Mouse (Mus musculus) forebrain, embryonic 10.5 days (tissue): ENCODE measurements around the gene Sf3b2. TPM values are rescaled to one million over a fixed set of nuclear protein-coding genes. Genes with fewer than 3 reads are reported as not detected.

Experiments used
- DNase-seq: peaks from one replicate; pipeline ENCODE4 v3.0.0-alpha.2; 2017; ENCODE audit warnings: low spot score; ENCODE audit errors: extremely low spot score
- H3K27ac ChIP-seq: fragments of 300-500 bp; sonication (generic); 2 replicates; pipeline ENCODE4 v1.5.1; 2016; ENCODE audit warnings: mild to moderate bottlenecking
- H3K27me3 ChIP-seq: fragments of 300-500 bp; sonication (generic); 2 replicates; pipeline ENCODE4 v1.6.1; 2016; ENCODE audit warnings: mild to moderate bottlenecking; ENCODE audit not compliant: poor library complexity, severe bottlenecking
- H3K36me3 ChIP-seq: fragments of 300-500 bp; sonication (generic); replicated peaks from 2 replicates; pipeline ENCODE4 v1.6.1; 2016; ENCODE audit warnings: mild to moderate bottlenecking, moderate library complexity
- H3K4me1 ChIP-seq: fragments of 300-500 bp; sonication (generic); 2 replicates; pipeline ENCODE4 v1.6.1; 2016
- H3K4me3 ChIP-seq: fragments of 300-500 bp; sonication (generic); 2 replicates; pipeline ENCODE4 v1.5.1; 2016; ENCODE audit warnings: mild to moderate bottlenecking, moderate library complexity
- H3K9me3 ChIP-seq: fragments of 300-500 bp; sonication (generic); 2 replicates; pipeline ENCODE4 v1.6.1; 2016; ENCODE audit warnings: mild to moderate bottlenecking, moderate library complexity
- whole genome bisulfite sequencing: fragments of 180-500 bp; shearing (Covaris S2); methylation state at CpG from one replicate; pipeline ENCODE4 v1.1.7; 2016; 5-methylcytosine and 5-hydroxymethylcytosine counted together
- polyA plus RNA-seq: library from polyadenylated mRNA; unstranded; fragments of >200 nt; fragmentation: Nextera tagmentation; extraction: Ambion mirVana; gene quantifications from 2 replicates; pipeline ENCODE4 v1.2.1, GENCODE M21; 2016

Gene Sf3b2
- polyA plus RNA-seq, result 458 and 482 TPM in 2 replicates

DNA sequence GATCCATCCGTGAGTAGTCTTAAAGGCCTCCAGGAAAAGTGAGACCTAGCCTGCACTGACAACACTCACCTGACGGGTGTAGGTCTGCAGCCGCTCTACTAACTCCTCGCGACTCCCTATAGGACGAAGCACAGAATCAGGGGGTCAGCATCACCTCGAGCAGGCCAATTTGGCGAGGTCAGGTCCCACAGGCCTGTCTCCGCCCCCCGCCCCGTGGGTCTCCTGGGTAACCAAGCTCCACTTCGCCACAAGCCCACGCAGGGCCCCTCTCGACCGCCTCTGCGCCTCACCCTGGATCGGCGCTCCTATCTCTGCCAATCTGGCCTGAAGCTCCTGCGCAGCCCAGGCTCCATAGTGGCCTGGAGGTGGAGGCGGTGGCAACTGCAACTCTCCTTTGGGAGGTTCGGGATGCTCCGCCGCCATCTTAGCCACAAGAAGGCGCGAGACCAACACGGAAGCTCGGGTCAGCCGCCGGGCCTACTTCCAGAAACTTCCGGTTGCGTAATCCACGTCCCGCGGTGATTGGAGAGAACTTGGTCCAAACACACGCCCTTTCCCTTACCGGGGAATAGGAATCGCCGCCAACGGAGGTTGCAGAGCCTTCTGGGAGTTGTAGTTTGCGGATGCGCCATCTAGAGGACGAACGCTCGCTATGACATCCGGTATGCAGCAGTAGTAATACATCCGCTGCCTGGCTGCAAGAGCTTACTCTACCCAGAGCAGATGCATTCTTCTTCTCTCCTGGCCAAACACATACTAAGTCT, at the start of gene Sf3b2:
TSS of gene Sf3b2 (minus strand) at position 484 of the 764 bp plus-strand sequence.
- Histone ChIP-seq H3K27me3 (no peaks in the 10 kb centered on the region), H3K36me3 (peaks cover 41% of the 10 kb centered on the region), H3K27ac (peak within 1 kb of the TSS; percentile 96), H3K4me1 (peaks cover 50% of the 10 kb centered on the region), H3K9me3 (no peaks in the 10 kb centered on the region), H3K4me3 (peak within 1 kb of the TSS; percentile 91)
- WGBS, result under 1% methylated on average over 46 of the region's 46 CpGs
- peak; percentile 99 for DNase-seq

DNA sequence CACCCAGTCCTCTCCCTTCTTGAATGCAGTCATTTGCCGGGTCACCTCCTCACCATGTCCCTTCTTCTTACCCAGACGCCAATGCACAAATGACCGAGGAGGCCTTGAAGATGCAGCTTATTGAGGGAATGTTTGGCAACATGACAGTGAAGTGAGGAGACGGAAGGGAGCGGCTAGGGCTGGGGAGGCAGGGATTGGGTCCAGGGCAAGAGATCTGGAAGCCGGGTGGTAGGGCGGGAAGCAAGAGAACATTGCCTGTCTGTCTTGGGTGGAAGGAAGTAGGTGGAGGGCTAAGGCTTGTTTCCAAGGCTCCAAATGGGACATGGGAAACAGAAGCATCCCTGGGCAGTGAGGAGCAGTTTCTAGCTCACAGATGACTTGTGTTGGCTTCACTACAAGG, 46.1 kb upstream of the Sf3b2 start:
- no peaks in the 10 kb centered on the region for H3K4me1 ChIP-seq
- H3K36me3 ChIP-seq, result no peaks in the 10 kb centered on the region
- WGBS, result 86% methylated on average over 7 of the region's 7 CpGs
- H3K27me3 ChIP-seq, result no peaks in the 10 kb centered on the region
- H3K27ac ChIP-seq, result no peak overlapping the region
- no peak for DNase-seq
- no peaks in the 10 kb centered on the region for H3K9me3 ChIP-seq
- no peak overlapping the region for H3K4me3 ChIP-seq

DNA sequence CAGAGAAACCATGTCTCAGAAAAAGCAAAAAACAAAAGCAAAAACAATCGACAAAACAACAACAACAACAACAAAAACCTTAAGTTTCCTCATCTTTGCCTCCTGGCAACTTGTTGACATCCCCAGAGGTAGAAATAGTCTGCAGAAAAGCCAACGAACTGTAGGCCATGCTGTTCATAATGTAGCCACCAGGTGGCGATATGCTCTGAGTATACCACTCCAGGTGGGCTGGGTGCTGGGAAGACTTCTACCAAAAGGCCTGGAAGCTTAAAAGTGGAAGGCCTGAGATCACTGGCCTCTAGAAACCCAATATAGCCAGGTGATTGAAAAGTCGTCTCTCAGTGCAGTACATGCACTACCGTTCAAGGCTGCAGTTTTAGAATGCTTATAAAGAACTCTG, 42.7 kb upstream of the Sf3b2 start:
- no peak overlapping the region for H3K4me3 ChIP-seq
- no peaks in the 10 kb centered on the region for H3K9me3 ChIP-seq
- H3K27ac ChIP-seq, result no peak overlapping the region
- no peaks in the 10 kb centered on the region for H3K27me3 ChIP-seq
- 21% methylated on average over 5 of the region's 5 CpGs for WGBS
- peak; percentile 62 for DNase-seq
- H3K4me1 ChIP-seq, result peaks cover 4% of the 10 kb centered on the region; the same call in 1 of the 2 replicates
- H3K36me3 ChIP-seq, result no peaks in the 10 kb centered on the region

DNA sequence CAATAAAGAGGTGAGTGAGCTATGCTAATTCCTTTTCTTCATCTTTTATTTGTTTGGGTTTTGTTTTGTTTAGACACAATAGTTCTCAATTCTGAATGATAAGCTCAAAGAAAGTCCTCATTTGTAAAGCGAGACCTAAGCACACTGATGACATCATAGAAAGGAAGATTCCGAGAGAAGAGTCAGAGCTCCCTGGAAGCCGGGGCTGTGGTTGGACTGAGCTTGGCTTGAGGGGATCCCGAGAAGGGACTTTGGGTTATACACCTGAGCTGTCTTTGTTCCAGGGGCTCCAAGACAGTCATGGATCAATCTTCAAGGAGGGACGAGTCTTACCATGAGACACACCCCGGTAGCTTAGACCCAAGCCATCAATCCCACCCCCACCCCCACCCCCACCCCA, 40.2 kb upstream of the Sf3b2 start, which contains the start of gene Catsper1:
TSS of gene Catsper1 (plus strand) at position 301 of the 400 bp plus-strand sequence.
- 91% methylated on average over 6 of the region's 6 CpGs for WGBS

DNA sequence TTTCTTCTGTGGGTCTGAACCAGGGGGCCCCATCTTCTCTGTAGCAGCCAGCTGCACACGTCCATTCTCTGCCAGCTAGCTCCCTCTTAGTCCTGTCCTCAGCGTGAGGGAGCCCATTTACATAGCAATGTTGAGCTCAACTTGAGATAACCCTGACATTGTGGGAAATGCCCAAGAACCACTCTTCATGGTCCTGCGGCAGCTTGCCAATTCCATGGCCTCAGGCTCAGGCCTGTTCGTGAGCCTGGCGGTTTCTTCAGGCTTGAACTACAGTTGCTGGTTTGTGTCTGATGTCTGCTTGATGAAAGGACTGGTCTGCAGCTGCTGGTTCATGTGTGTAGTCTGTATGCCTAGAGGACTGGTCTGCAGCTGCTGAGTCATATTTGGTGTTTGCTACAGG, 39.5 kb upstream of the Sf3b2 start:
- Histone ChIP-seq H3K4me1 (peaks cover 4% of the 10 kb centered on the region; the same call in 1 of the 2 replicates), H3K9me3 (no peaks in the 10 kb centered on the region), H3K27me3 (no peaks in the 10 kb centered on the region), H3K4me3 (no peak overlapping the region), H3K27ac (no peak overlapping the region), H3K36me3 (no peaks in the 10 kb centered on the region)
- DNase-seq, result no peak
- WGBS, result 90% methylated on average over 5 of the region's 5 CpGs

More for the DNA sequence above, 40.2 kb upstream of the Sf3b2 start, which contains the start of gene Catsper1:
- no peak for DNase-seq
- H3K27ac ChIP-seq, result no peak within 1 kb of the TSS
- peaks cover 4% of the 10 kb centered on the region; the same call in 1 of the 2 replicates for H3K4me1 ChIP-seq
- no peaks in the 10 kb centered on the region for H3K36me3 ChIP-seq
- H3K27me3 ChIP-seq, result no peaks in the 10 kb centered on the region
- no peak within 1 kb of the TSS for H3K4me3 ChIP-seq
- no peaks in the 10 kb centered on the region for H3K9me3 ChIP-seq

DNA sequence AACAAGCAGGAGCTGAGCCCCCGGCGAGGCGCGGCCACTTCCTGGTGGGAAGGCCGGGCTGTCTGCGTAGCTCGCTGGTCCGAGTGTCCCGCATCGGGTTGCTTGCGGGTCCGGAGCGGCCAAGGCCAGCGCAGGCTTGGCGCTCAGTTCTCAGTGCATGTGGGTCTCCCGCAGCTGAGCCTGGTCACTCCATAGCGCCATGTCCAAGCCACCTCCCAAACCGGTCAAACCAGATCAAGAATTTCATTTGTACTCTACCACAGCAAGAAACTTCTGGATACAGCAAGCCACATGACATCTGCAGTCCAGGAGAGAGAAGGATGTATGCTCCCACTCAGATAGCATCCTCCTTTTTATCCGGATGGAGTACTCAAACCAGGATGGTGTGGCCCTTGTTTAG, 32.7 kb upstream of the Sf3b2 start:
- Histone ChIP-seq H3K4me1 (0 out of 2 replicates have a peak, but pooled peaks cover 4% of the 10 kb centered on the region), H3K27ac (no peak overlapping the region), H3K36me3 (no peaks in the 10 kb centered on the region), H3K27me3 (no peaks in the 10 kb centered on the region), H3K9me3 (no peaks in the 10 kb centered on the region), H3K4me3 (no peak overlapping the region)
- DNase-seq, result no peak
- 81% methylated on average over 19 of the region's 19 CpGs for WGBS

DNA sequence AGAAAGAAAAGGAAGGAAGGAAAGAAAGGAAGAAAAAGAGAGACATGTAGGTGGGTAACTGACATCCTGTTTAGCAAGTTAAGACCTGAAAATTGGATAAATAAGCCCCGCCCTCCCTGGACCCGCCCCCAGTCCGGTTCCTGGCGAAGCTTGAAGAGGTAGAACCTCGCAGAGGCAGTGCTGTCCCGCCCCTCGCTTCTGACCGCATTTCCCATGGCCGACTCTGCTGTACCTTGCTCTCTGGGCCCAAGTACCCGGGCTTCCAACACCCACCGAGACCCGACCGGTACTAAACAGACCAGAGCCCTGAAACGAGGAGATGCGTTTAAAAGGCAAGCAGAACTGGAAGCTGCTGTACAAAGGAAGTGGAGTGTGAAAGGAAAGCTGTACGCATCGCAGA, 28.5 kb upstream of the Sf3b2 start:
- no peak overlapping the region for H3K27ac ChIP-seq
- H3K9me3 ChIP-seq, result 0 out of 2 replicates have a peak, but pooled peaks cover 3% of the 10 kb centered on the region
- no peak for DNase-seq
- no peaks in the 10 kb centered on the region for H3K27me3 ChIP-seq
- H3K4me1 ChIP-seq, result 0 out of 2 replicates have a peak, but pooled peaks cover 4% of the 10 kb centered on the region
- H3K36me3 ChIP-seq, result no peaks in the 10 kb centered on the region
- WGBS, result 63% methylated on average over 17 of the region's 17 CpGs
- H3K4me3 ChIP-seq, result no peak overlapping the region

DNA sequence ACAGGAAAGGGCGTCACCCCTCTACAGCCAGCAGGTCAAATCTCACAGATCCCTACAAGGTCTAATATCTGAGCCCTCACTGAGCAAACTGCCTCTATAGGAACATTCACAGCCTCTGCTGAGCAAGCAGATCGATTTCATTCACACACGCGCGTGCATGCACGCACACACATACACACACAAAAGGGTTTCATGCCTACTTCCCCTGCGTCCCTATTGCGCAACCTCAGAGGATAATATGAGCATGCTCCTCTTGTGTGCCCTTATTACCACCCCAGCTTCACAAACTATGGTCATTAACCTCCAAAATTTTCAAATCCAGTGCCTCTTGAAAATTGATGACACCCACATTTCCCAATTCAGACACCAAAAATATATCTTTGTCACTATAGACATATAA, 17.9 kb upstream of the Sf3b2 start:
- Histone ChIP-seq H3K4me3 (no peak overlapping the region), H3K27ac (no peak overlapping the region), H3K4me1 (no peaks in the 10 kb centered on the region), H3K36me3 (peaks cover 1% of the 10 kb centered on the region), H3K27me3 (peaks cover 1% of the 10 kb centered on the region), H3K9me3 (peaks cover 16% of the 10 kb centered on the region)
- DNase-seq, result no peak
- whole genome bisulfite sequencing, result 90% methylated on average over 8 of the region's 8 CpGs

DNA sequence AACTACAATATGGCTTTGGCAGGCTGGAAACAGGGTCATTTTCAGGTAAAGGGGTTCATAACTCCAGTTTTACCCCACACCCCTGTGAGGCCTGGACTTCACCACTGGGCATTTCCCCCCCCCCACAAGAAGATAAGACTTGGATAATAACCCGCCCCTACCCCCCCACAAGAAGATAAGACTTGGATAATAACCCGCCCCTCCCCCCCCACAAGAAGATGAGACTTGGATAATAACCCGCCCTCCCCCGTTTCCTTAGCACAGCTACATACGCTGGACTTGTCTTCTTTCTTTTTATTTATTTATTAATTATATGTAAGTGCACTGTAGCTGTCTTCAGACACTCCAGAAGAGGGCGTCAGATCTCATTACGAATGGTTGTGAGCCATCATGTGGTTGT, 13.8 kb upstream of the Sf3b2 start:
- DNase-seq, result no peak
- Histone ChIP-seq H3K27ac (no peak overlapping the region), H3K27me3 (peaks cover 22% of the 10 kb centered on the region), H3K4me3 (no peak overlapping the region), H3K9me3 (peaks cover 18% of the 10 kb centered on the region), H3K36me3 (peaks cover 38% of the 10 kb centered on the region), H3K4me1 (peaks cover 8% of the 10 kb centered on the region)
- 81% methylated on average over 7 of the region's 7 CpGs for whole genome bisulfite sequencing

DNA sequence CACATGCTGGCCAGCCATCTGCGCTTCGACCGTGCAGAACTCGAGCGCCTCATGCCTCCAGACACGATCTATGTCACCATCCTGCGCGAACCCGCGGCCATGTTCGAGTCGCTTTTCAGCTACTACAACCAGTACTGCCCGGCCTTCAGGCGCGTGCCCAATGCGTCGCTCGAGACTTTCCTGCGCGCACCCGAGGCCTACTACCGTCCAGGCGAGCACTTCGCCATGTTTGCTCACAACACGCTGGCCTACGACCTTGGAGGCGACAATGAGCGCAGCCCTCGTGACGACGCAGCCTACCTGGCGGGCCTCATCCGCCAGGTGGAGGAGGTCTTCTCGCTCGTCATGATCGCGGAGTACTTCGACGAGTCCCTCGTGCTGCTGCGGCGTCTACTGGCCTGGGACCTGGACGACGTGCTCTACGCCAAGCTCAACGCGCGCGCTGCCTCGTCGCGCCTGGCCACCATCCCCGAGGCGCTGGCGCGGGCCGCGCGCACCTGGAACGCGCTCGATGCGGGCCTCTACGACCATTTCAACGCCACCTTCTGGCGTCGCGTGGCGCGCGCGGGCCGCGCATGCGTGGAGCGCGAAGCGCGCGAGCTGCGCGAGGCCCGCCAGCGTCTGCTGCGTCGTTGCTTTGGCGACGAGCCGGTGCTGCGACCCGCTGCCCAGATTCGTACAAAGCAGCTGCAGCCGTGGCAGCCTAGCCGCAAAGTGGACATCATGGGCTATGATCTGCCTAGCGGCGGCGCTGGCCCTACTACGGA, 11.9 kb upstream of the Sf3b2 start:
- peaks cover 18% of the 10 kb centered on the region for H3K9me3 ChIP-seq
- H3K27me3 ChIP-seq, result peaks cover 22% of the 10 kb centered on the region
- H3K4me1 ChIP-seq, result peaks cover 8% of the 10 kb centered on the region
- 0 out of 2 replicates have a peak overlapping the region, but pooled peaks have one; percentile 33 for H3K27ac ChIP-seq
- peaks cover 53% of the 10 kb centered on the region for H3K36me3 ChIP-seq
- H3K4me3 ChIP-seq, result peak overlapping the region; percentile 36
- 47% methylated on average over 98 of the region's 98 CpGs for WGBS
- no peak for DNase-seq

DNA sequence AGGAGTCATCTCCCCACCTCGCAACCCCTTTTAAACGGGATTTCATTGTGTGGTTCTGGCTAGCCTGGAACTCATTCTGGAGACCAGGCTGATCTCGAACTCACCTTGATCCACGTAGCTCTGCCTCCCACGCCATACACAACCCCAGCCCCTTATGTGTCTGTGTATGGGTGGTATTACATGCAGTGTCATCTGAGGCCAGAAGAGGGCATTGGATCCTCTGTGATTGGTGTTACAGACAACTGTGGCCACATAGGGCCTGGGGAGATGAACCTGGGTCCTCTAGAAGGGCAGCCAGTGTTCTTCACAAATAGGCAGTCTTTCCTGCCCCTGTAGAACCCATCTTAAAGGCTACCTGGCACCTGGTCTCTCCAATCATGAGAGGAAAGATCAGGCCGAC, 11.0 kb upstream of the Sf3b2 start:
- H3K36me3 ChIP-seq, result peaks cover 53% of the 10 kb centered on the region
- peaks cover 18% of the 10 kb centered on the region for H3K9me3 ChIP-seq
- DNase-seq, result no peak
- WGBS, result 89% methylated on average over 6 of the region's 6 CpGs
- peaks cover 8% of the 10 kb centered on the region for H3K4me1 ChIP-seq
- no peak overlapping the region for H3K27ac ChIP-seq
- no peak overlapping the region for H3K4me3 ChIP-seq
- H3K27me3 ChIP-seq, result peaks cover 22% of the 10 kb centered on the region

DNA sequence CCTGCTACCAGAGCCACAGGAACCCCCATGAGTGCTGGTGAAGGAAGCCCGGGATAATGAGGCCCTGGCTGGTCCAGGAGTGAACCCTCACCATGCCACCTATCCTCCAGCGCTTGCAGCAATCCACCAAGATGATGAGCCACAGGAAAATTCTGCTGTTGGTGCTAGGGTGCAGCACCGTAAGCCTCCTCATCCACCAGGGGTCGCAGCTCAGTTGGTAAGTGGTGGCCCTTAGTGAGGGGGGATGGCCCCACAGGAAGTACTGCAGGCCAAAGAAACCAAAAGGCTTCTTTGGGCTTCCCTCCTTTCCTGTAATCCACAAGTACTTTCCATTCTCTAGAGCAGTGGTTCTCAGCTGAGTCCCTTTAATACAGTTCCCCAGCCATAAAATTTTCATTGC, 7.2 kb upstream of the Sf3b2 start:
- no peak overlapping the region for H3K27ac ChIP-seq
- peaks cover 11% of the 10 kb centered on the region for H3K9me3 ChIP-seq
- peaks cover 45% of the 10 kb centered on the region for H3K36me3 ChIP-seq
- 23% methylated on average over 4 of the region's 4 CpGs for WGBS
- H3K4me1 ChIP-seq, result peaks cover 26% of the 10 kb centered on the region
- H3K27me3 ChIP-seq, result peaks cover 13% of the 10 kb centered on the region
- DNase-seq, result peak; percentile 25
- no peak overlapping the region for H3K4me3 ChIP-seq

DNA sequence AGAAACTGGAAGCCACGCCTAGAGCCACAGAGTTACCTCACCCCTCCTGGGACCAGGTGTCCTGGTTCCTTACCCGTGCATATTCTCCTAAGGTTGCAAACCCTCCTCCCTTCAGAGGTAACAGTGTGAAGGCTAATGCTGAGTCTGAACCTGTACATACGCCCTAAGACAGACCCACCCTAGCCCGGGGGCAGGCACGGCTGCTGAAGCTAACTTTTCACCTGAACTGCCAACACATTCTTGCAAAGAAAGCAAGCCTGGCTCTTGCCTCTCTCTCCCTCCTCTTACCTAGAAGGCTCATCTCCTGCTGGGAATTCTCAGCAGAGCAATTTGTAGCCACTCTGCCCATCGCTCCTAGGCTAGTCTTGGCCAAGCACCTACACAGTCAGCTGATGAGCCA, 5.3 kb upstream of the Sf3b2 start:
- Histone ChIP-seq H3K9me3 (no peaks in the 10 kb centered on the region), H3K4me1 (peaks cover 38% of the 10 kb centered on the region), H3K27ac (no peak overlapping the region), H3K4me3 (no peak overlapping the region), H3K27me3 (no peaks in the 10 kb centered on the region; the same call in 1 of the 2 replicates), H3K36me3 (peaks cover 26% of the 10 kb centered on the region)
- no peak for DNase-seq
- WGBS, result 81% methylated on average over 6 of the region's 6 CpGs
